Mouse (Mus musculus): Measurements from ENCODE around the gene Etnk1. TPM values are rescaled to one million over a fixed set of nuclear protein-coding genes. Genes with fewer than 3 reads are reported as not detected.
"Not testable (repeated sequence)": the region's sequence is repeated elsewhere in the genome, so short reads cannot be mapped to it uniquely, and the experiment has no call there.

Gene Etnk1
- polyA plus RNA-seq, 1 experiment from 2014 or later = 7.4 TPM

DNA sequence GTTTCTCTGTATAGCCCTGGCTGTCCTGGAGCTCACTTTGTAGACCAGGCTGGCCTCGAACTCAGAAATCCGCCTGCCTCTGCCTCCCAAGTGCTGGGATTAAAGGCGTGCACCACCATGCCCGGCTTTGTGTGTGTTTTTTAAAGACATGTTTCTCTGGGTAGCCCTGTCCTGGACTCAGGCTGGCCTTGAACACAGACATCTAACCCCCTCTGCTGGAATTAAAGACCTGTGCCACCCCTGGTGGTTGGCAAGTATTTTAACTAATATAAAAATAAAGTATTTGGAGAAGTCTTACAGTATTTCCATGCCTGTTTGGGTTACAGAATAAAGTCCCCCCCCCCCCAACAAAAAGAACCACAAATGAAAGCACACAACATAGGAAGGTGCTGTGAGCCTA, 5.7 kb downstream of the Etnk1 start:
- not testable (repeated sequence) for ATAC-seq (ENCODE audit: insufficient read depth); H3K27ac ChIP-seq (replicated peaks); H3K4me3 ChIP-seq (replicated peaks); H3K4me2 ChIP-seq; H3K9ac ChIP-seq; H3K27me3 ChIP-seq; H3K9me3 ChIP-seq (replicated peaks)
- Histone ChIP-seq H3K4me1 (replicated peaks) (peaks cover 38% of the 10 kb centered on the region), H3K36me3 (replicated peaks) (peaks cover 39% of the 10 kb centered on the region)
- 79% methylated on average over 4 of the region's 4 CpGs for WGBS (ENCODE audit: insufficient replicate concordance)

DNA sequence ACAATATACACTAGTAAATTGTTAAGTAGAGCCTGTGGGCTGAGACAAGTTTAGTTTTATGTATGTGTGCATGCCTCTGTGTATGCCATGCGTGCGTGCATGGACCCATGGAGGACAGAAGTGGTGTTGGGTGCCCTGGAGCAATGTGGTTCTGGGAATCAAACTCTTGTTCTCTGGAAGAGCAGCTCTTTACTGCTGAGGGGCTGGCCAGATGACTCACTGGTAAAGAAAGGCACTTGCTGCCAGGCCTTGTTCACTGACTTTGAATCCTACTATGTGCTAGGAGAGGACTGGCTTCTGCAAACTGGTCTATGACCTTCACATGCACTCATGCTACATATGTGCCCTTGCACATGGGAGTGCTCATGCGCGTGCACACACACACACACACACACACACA, 7.2 kb downstream of the Etnk1 start:
- H3K9ac ChIP-seq = no peak overlapping the region
- WGBS (ENCODE audit: insufficient replicate concordance) = 80% methylated on average over 4 of the region's 4 CpGs
- no peak overlapping the region for H3K4me3 ChIP-seq (replicated peaks)
- no peaks in the 10 kb centered on the region for H3K9me3 ChIP-seq (replicated peaks)
- peaks cover 43% of the 10 kb centered on the region for H3K36me3 ChIP-seq (replicated peaks)
- ATAC-seq (ENCODE audit: insufficient read depth) = no peak
- no peak overlapping the region for H3K4me2 ChIP-seq
- H3K27ac ChIP-seq (replicated peaks) = no peak overlapping the region
- H3K27me3 ChIP-seq = no peaks in the 10 kb centered on the region
- peaks cover 29% of the 10 kb centered on the region for H3K4me1 ChIP-seq (replicated peaks)

DNA sequence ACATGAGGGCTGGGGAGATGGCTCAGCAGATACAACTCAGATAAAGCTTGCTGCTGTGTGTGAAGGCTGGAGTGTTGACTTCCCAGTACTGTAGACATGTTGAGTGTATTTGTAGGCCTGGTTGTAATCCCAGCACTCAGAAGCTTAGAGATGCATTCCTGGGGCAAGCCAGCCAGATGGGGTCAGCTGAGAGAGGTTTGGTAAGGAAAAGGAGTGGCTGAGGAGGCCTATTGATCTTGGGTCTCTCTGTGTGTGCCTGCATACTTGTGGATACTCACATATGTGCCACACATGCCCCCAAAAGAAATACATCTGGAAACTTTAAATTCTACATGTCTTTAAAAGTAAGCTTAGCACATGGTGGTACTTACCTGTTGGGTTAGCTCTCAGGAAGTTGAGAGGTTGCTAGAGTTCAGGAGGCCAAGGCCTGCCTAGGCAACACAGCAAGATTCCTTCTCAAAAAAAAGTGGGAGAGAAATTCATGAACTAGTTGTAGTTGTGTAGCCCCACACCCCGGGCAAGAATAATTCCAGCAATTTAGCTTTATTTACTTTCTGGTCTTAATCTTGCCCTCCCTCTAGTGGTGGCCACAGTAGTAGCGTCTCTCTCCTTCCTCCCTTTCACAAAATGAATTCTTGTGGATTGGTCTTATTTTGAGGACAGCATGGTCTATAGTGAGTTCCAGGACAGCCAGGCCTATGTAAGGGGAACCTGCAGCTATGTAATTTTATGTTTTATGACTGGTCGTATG, 8.1 kb downstream of the Etnk1 start:
- Histone ChIP-seq H3K4me2 (no peak overlapping the region), H3K36me3 (replicated peaks) (peaks cover 42% of the 10 kb centered on the region), H3K27me3 (no peaks in the 10 kb centered on the region), H3K9me3 (replicated peaks) (no peaks in the 10 kb centered on the region), H3K4me1 (replicated peaks) (peaks cover 21% of the 10 kb centered on the region), H3K4me3 (replicated peaks) (no peak overlapping the region), H3K9ac (no peak overlapping the region), H3K27ac (replicated peaks) (no peak overlapping the region)
- 41% methylated on average over 3 of the region's 3 CpGs for WGBS (ENCODE audit: insufficient replicate concordance)
- no peak for ATAC-seq (ENCODE audit: insufficient read depth)

DNA sequence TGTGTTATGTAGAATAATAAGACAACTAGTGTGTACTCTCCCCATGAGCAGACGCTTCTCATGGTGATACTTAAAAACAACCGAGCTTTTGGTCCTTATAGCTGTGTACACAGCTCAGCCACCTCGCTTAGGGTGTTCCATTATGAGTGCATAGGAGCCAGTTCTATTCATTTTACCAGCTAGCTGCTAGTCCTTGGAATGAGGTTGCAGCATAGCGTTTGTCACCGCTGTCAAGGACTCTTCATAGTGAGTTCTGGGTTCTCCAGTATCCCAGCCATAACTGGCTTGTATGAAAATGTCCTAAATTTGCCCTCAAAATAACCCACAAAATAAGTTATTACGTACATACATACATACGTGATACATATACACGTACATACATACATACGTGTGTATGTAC, 9.1 kb downstream of the Etnk1 start:
- H3K27ac ChIP-seq (replicated peaks) = no peak overlapping the region
- 88% methylated on average over 9 of the region's 9 CpGs for WGBS (ENCODE audit: insufficient replicate concordance)
- H3K36me3 ChIP-seq (replicated peaks) = peaks cover 46% of the 10 kb centered on the region

DNA sequence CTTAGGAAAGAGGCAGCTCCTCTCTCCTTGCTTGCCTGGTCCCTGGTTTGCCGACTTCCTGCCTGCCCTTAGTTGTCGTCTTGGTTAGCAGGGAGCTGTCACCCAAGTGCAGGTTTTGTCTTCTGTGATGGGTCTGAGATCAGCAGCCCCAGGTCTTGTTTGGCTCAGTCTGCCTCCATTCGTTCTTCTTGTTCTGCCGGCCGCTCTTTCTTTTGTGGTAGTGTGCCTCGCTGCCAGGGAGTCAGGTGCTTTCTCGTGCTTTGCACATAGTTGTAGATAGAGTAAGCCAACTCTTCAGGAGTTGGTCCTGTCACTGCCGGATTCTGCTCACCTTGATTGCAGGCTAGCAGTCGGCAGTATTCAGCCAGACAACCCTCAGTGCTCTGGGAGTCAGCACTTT, 9.6 kb downstream of the Etnk1 start:
- H3K4me3 ChIP-seq (replicated peaks) = no peak overlapping the region
- no peak overlapping the region for H3K27ac ChIP-seq (replicated peaks)
- no peak overlapping the region for H3K4me2 ChIP-seq
- ATAC-seq (ENCODE audit: insufficient read depth) = no peak
- peaks cover 46% of the 10 kb centered on the region for H3K36me3 ChIP-seq (replicated peaks)
- H3K9ac ChIP-seq = no peak overlapping the region
- H3K27me3 ChIP-seq = no peaks in the 10 kb centered on the region
- WGBS (ENCODE audit: insufficient replicate concordance) = 78% methylated on average over 9 of the region's 9 CpGs
- H3K9me3 ChIP-seq (replicated peaks) = no peaks in the 10 kb centered on the region
- peaks cover 10% of the 10 kb centered on the region; the same call in 1 of the 2 replicates for H3K4me1 ChIP-seq (replicated peaks)

More for the DNA sequence above, 9.1 kb downstream of the Etnk1 start:
- Histone ChIP-seq H3K9me3 (replicated peaks) (no peaks in the 10 kb centered on the region), H3K27me3 (no peaks in the 10 kb centered on the region), H3K4me2 (no peak overlapping the region), H3K9ac (no peak overlapping the region), H3K4me3 (replicated peaks) (no peak overlapping the region), H3K4me1 (replicated peaks) (peaks cover 12% of the 10 kb centered on the region; the same call in 1 of the 2 replicates)
- no peak for ATAC-seq (ENCODE audit: insufficient read depth)

DNA sequence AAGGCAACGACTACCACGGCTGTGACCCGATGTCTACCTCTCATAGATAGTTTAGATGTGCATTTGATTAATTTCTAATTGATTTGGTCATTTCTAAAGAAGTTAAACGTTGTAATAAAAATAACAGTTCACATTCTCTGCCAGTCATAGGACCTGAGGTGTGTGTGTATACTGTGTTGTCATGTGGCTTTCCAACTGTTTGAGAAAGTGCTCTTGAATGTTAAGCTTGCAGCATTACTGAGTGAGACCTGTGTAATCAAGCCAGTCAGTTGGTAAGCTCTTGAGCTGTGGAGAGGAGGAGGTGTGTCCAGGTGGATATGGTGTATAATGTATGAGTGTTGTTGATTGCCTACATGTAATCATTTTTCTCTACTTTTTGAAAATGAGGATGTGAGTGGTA, 12.2 kb downstream of the Etnk1 start:
- H3K36me3 ChIP-seq (replicated peaks) = peaks cover 53% of the 10 kb centered on the region
- 74% methylated on average over 4 of the region's 4 CpGs for WGBS (ENCODE audit: insufficient replicate concordance)
- ATAC-seq (ENCODE audit: insufficient read depth) = no peak
- no peaks in the 10 kb centered on the region for H3K27me3 ChIP-seq
- H3K9ac ChIP-seq = no peak overlapping the region
- H3K4me3 ChIP-seq (replicated peaks) = no peak overlapping the region
- no peaks in the 10 kb centered on the region for H3K9me3 ChIP-seq (replicated peaks)
- peaks cover 10% of the 10 kb centered on the region; the same call in 1 of the 2 replicates for H3K4me1 ChIP-seq (replicated peaks)
- H3K4me2 ChIP-seq = no peak overlapping the region
- no peak overlapping the region for H3K27ac ChIP-seq (replicated peaks)

DNA sequence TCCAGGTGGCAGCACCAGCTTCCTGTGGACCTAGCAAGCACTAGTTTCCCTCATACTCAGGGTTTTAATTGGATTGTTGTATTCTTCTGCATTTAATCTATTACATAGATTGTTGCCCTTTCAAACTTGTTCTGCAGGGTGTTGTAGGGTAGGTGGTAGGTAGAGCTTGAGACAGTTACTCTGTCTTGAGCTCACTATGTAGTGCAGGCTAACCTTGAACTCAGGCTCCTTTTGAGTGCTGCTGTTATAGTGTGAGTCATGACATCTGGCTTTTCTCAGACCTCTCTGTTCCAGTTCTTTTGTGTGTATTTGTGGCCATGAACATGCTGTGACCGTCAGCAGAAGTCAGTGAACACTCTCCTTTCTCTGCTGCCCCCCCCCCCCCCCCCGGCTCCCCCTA, 12.7 kb downstream of the Etnk1 start:
- H3K27me3 ChIP-seq = no peaks in the 10 kb centered on the region
- H3K4me3 ChIP-seq (replicated peaks) = no peak overlapping the region
- no peak for ATAC-seq (ENCODE audit: insufficient read depth)
- no peak overlapping the region for H3K4me2 ChIP-seq
- peaks cover 6% of the 10 kb centered on the region; the same call in 1 of the 2 replicates for H3K4me1 ChIP-seq (replicated peaks)
- WGBS (ENCODE audit: insufficient replicate concordance) = 76% methylated on average over 2 of the region's 2 CpGs
- peaks cover 58% of the 10 kb centered on the region for H3K36me3 ChIP-seq (replicated peaks)
- no peaks in the 10 kb centered on the region for H3K9me3 ChIP-seq (replicated peaks)
- no peak overlapping the region for H3K27ac ChIP-seq (replicated peaks)
- H3K9ac ChIP-seq = no peak overlapping the region

DNA sequence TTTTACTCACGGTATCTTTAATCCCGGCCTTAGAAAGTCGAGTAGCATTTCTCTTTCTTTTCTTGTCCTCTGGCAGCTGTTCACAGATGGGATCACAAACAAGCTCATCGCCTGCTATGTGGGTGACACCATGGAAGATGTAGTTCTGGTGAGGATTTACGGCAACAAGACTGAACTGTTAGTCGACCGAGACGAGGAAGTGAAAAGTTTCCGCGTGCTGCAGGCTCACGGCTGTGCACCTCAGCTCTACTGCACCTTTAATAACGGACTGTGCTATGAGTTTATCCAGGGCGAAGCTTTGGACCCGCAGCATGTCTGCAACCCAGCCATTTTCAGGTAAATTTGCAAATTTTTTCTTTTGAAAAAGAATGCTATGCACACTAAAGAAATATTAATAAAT, 13.5 kb downstream of the Etnk1 start:
- Histone ChIP-seq H3K36me3 (replicated peaks) (peaks cover 64% of the 10 kb centered on the region), H3K27me3 (no peaks in the 10 kb centered on the region), H3K9me3 (replicated peaks) (no peaks in the 10 kb centered on the region), H3K4me3 (replicated peaks) (no peak overlapping the region), H3K9ac (no peak overlapping the region), H3K27ac (replicated peaks) (no peak overlapping the region), H3K4me1 (replicated peaks) (no peaks in the 10 kb centered on the region), H3K4me2 (no peak overlapping the region)
- ATAC-seq (ENCODE audit: insufficient read depth) = no peak
- 76% methylated on average over 14 of the region's 14 CpGs for WGBS (ENCODE audit: insufficient replicate concordance)

DNA sequence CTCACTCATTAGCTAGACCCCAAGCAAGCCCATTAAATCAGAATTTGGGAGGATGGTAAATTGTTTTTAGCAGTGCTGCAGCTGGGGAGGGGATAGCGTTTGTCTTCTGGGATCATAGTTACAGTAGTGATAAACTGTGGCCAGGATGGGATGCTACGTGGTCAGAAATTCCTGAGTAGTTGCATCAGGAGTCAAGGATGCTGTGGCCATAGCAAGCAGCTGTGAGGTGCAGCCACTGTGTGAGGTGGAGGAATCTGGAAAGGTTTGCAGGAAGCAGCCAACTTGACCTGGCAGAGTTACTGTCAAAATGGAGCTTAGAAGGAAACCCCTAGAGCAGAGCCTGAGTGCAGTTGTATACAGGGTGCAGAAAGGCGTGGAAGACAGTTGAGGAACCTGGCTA, 17.1 kb downstream of the Etnk1 start:
- no peak overlapping the region for H3K9ac ChIP-seq
- no peak for ATAC-seq (ENCODE audit: insufficient read depth)
- no peaks in the 10 kb centered on the region for H3K4me1 ChIP-seq (replicated peaks)
- H3K27me3 ChIP-seq = no peaks in the 10 kb centered on the region
- 81% methylated on average over 3 of the region's 3 CpGs for WGBS (ENCODE audit: insufficient replicate concordance)
- H3K4me3 ChIP-seq (replicated peaks) = no peak overlapping the region
- no peak overlapping the region for H3K4me2 ChIP-seq
- H3K36me3 ChIP-seq (replicated peaks) = peaks cover 65% of the 10 kb centered on the region
- H3K9me3 ChIP-seq (replicated peaks) = no peaks in the 10 kb centered on the region
- H3K27ac ChIP-seq (replicated peaks) = no peak overlapping the region

DNA sequence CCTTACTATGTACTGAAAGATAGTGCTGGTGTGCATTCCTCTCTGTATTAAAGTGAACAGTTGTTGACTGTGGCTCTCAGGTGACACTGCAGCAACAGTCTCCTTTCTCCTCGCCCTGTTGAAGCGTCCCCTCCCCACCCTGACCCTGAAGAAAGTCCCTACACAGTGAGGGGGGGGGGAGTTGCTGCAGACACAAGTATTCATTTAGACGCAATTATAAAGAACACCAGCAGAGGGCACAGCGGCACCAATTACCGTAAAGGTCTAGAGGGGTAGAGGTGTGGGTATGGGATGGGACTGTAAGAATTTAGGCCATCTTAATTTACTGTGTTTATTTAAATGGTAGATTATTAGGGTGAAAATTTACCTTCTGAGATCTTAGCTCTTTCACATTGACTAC, 17.7 kb downstream of the Etnk1 start:
- H3K4me1 ChIP-seq (replicated peaks) = no peaks in the 10 kb centered on the region
- H3K9ac ChIP-seq = no peak overlapping the region
- WGBS (ENCODE audit: insufficient replicate concordance) = 78% methylated on average over 5 of the region's 5 CpGs
- no peaks in the 10 kb centered on the region for H3K9me3 ChIP-seq (replicated peaks)
- no peak overlapping the region for H3K27ac ChIP-seq (replicated peaks)
- H3K27me3 ChIP-seq = no peaks in the 10 kb centered on the region
- no peak for ATAC-seq (ENCODE audit: insufficient read depth)
- no peak overlapping the region for H3K4me3 ChIP-seq (replicated peaks)
- no peak overlapping the region for H3K4me2 ChIP-seq
- peaks cover 71% of the 10 kb centered on the region for H3K36me3 ChIP-seq (replicated peaks)

DNA sequence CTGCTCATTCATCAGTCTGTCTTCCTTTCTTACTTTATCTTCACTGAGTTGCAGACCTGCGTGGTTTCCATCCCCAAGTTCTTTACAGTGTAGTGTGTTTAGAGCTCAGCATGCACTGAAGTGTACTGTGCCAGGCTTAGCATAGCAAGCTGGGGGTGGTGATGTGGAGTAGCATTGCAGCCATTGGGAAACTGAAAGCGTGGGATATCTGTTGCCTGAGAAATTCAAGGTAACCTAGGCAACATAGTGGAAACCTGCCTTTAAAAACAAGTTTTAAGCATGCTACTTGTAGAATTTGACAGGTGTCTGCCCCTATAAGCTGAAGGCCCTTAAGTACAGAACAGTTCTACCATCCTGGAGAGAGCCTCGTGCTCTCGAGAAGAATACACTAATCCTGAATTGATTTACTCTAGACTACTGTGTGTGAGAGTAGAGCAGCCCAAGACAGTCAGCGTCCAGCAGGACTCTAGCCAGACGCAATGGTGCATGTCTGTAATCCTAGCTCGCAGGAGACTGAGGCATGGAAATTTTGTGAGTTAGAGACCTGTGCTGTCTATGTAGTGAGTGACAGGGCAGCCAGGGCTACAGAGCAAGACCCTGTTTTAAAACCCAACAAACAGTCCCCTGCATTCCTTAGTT, 23.9 kb downstream of the Etnk1 start:
- no peak overlapping the region for H3K9ac ChIP-seq
- H3K27me3 ChIP-seq = no peaks in the 10 kb centered on the region
- H3K36me3 ChIP-seq (replicated peaks) = peaks cover 47% of the 10 kb centered on the region
- ATAC-seq (ENCODE audit: insufficient read depth) = no peak
- no peak overlapping the region for H3K4me3 ChIP-seq (replicated peaks)
- WGBS (ENCODE audit: insufficient replicate concordance) = 74% methylated on average over 7 of the region's 7 CpGs
- no peaks in the 10 kb centered on the region for H3K9me3 ChIP-seq (replicated peaks)
- 0 out of 2 replicates have a peak, but pooled peaks cover 4% of the 10 kb centered on the region for H3K4me1 ChIP-seq (replicated peaks)
- no peak overlapping the region for H3K4me2 ChIP-seq
- H3K27ac ChIP-seq (replicated peaks) = no peak overlapping the region

Data from liver, embryonic 15.5 days (tissue).